Mouse (Mus musculus) erythroblast, embryonic 14.5 days (primary cell): ENCODE results near the gene Rpl26. TPM values are rescaled to one million over a fixed set of nuclear protein-coding genes. Genes with fewer than 3 reads are reported as not detected.

Experiments
- H3K27me3 ChIP-seq: 2 replicates; pipeline ENCODE4 v1.6.1; 2012; ENCODE audit warnings: inconsistent platforms; ENCODE audit not compliant: control insufficient read depth
- H3K36me3 ChIP-seq: 2 replicates; pipeline ENCODE4 v1.6.1; 2012; ENCODE audit warnings: mild to moderate bottlenecking, inconsistent platforms; ENCODE audit not compliant: control insufficient read depth
- H3K4me1 ChIP-seq: 2 replicates; pipeline ENCODE4 v1.6.1; 2012; ENCODE audit warnings: inconsistent platforms; ENCODE audit not compliant: control insufficient read depth
- H3K4me3 ChIP-seq: replicated peaks from 2 replicates; pipeline ENCODE3; 2012; ENCODE audit warnings: moderate library complexity, mild to moderate bottlenecking, inconsistent platforms
- H3K9me3 ChIP-seq: 2 replicates; pipeline ENCODE4 v1.6.1; 2012; ENCODE audit warnings: low read length, inconsistent platforms, mixed read lengths; ENCODE audit not compliant: control insufficient read depth
- GATA1 ChIP-seq: IDR thresholded peaks from 2 replicates; pipeline ENCODE4 v1.6.1; 2012; ENCODE audit warnings: low read length, inconsistent platforms, mixed read lengths
- TAL1 ChIP-seq: IDR thresholded peaks from 3 replicates; pipeline ENCODE4 v1.6.1; 2012; ENCODE audit warnings: low read length, inconsistent platforms, mixed read lengths
- polyA plus RNA-seq: library from polyadenylated mRNA; stranded (reverse); fragments of >175 nt; gene quantifications from 2 replicates; pipeline ENCODE4 v1.2.3, GENCODE M21; 2012

Rpl26 gene
- polyA plus RNA-seq, 1 experiment, result 7.0 TPM

- no peak overlapping the region for H3K4me3 ChIP-seq
- H3K36me3 ChIP-seq, result no peaks in the 10 kb centered on the region
- H3K9me3 ChIP-seq, result no peaks in the 10 kb centered on the region
- peaks cover 71% of the 10 kb centered on the region for H3K4me1 ChIP-seq
- peaks cover 3% of the 10 kb centered on the region for H3K27me3 ChIP-seq
- no peak for TF ChIP-seq GATA1
- no peak for TF ChIP-seq TAL1
These were observed 4.3 kb upstream of the Rpl26 start for GRCm38 (mm10) chr11:68897120-68897519.

GRCm38 (mm10) chr11:68897838-68898237 lies 3.5 kb upstream of the Rpl26 start:
- Histone ChIP-seq H3K36me3 (peaks cover 6% of the 10 kb centered on the region), H3K27me3 (peaks cover 3% of the 10 kb centered on the region), H3K4me1 (peaks cover 71% of the 10 kb centered on the region), H3K4me3 (no peak overlapping the region), H3K9me3 (no peaks in the 10 kb centered on the region)
- no peak for TF ChIP-seq GATA1
- TF ChIP-seq TAL1, result no peak

- H3K9me3 ChIP-seq, result no peaks in the 10 kb centered on the region
- peaks cover 65% of the 10 kb centered on the region for H3K4me1 ChIP-seq
- peaks cover 16% of the 10 kb centered on the region for H3K36me3 ChIP-seq
- TF ChIP-seq TAL1 (no peak), GATA1 (no peak)
- H3K27me3 ChIP-seq, result peaks cover 3% of the 10 kb centered on the region
- no peak overlapping the region for H3K4me3 ChIP-seq
These were observed 2.6 kb upstream of the Rpl26 start for GRCm38 (mm10) chr11:68898790-68899189.

GRCm38 (mm10) chr11:68899815-68900214 lies 1.6 kb upstream of the Rpl26 start:
- TF ChIP-seq TAL1 (no peak), GATA1 (no peak)
- peaks cover 26% of the 10 kb centered on the region for H3K36me3 ChIP-seq
- no peak overlapping the region for H3K4me3 ChIP-seq
- peaks cover 3% of the 10 kb centered on the region for H3K27me3 ChIP-seq
- H3K9me3 ChIP-seq, result no peaks in the 10 kb centered on the region
- H3K4me1 ChIP-seq, result peaks cover 59% of the 10 kb centered on the region

GRCm38 (mm10) chr11:68900519-68901350 lies 648 bp upstream of the Rpl26 start:
- peaks cover 56% of the 10 kb centered on the region for H3K4me1 ChIP-seq
- H3K4me3 ChIP-seq, result peak overlapping the region; percentile 76
- peaks cover 34% of the 10 kb centered on the region for H3K36me3 ChIP-seq
- peaks cover 3% of the 10 kb centered on the region for H3K27me3 ChIP-seq
- no peak for TF ChIP-seq GATA1
- no peak for TF ChIP-seq TAL1
- no peaks in the 10 kb centered on the region for H3K9me3 ChIP-seq

- H3K4me3 ChIP-seq, result peak overlapping the region; percentile 76
- TF ChIP-seq TAL1 (no peak), GATA1 (no peak)
- H3K36me3 ChIP-seq, result peaks cover 46% of the 10 kb centered on the region
- H3K4me1 ChIP-seq, result peaks cover 47% of the 10 kb centered on the region
- H3K27me3 ChIP-seq, result peaks cover 3% of the 10 kb centered on the region
- H3K9me3 ChIP-seq, result no peaks in the 10 kb centered on the region
These were observed 623 bp downstream of the Rpl26 start for GRCm38 (mm10) chr11:68902047-68902364.

- Histone ChIP-seq H3K4me3 (peak overlapping the region; percentile 76), H3K27me3 (peaks cover 3% of the 10 kb centered on the region), H3K9me3 (no peaks in the 10 kb centered on the region), H3K36me3 (peaks cover 50% of the 10 kb centered on the region), H3K4me1 (peaks cover 46% of the 10 kb centered on the region)
- no peak for TF ChIP-seq TAL1
- no peak for TF ChIP-seq GATA1
These were observed 984 bp downstream of the Rpl26 start for GRCm38 (mm10) chr11:68902367-68902766.

- no peaks in the 10 kb centered on the region for H3K9me3 ChIP-seq
- H3K4me1 ChIP-seq, result peaks cover 45% of the 10 kb centered on the region
- H3K4me3 ChIP-seq, result peak overlapping the region; percentile 76
- TF ChIP-seq GATA1 (no peak), TAL1 (no peak)
- peaks cover 3% of the 10 kb centered on the region for H3K27me3 ChIP-seq
- H3K36me3 ChIP-seq, result peaks cover 52% of the 10 kb centered on the region
These were observed 1.4 kb downstream of the Rpl26 start for GRCm38 (mm10) chr11:68902823-68903222.

- H3K36me3 ChIP-seq, result peaks cover 52% of the 10 kb centered on the region
- H3K9me3 ChIP-seq, result no peaks in the 10 kb centered on the region
- H3K27me3 ChIP-seq, result peaks cover 3% of the 10 kb centered on the region
- TF ChIP-seq GATA1, result no peak
- TF ChIP-seq TAL1, result no peak
- H3K4me3 ChIP-seq, result no peak overlapping the region
- H3K4me1 ChIP-seq, result peaks cover 36% of the 10 kb centered on the region
These were observed 2.4 kb downstream of the Rpl26 start for GRCm38 (mm10) chr11:68903775-68904174.
